Mouse (Mus musculus): ENCODE results near the gene Pank2. TPM values are rescaled to one million over a fixed set of nuclear protein-coding genes. Genes with fewer than 3 reads are reported as not detected.
"Not testable (repeated sequence)": the region's sequence is repeated elsewhere in the genome, so short reads cannot be mapped to it uniquely, and the experiment has no call there.

Gene Pank2
- total RNA-seq, 4 experiments from 2014 or later, result 43.7 to 61.7 (median 52.4) TPM

GRCm38 (mm10) chr2:131260544-131261307 lies 1.6 kb upstream of the Pank2 start:
- DNase-seq (ENCODE audit: low spot score in 2 of 2), result no peak

DNA sequence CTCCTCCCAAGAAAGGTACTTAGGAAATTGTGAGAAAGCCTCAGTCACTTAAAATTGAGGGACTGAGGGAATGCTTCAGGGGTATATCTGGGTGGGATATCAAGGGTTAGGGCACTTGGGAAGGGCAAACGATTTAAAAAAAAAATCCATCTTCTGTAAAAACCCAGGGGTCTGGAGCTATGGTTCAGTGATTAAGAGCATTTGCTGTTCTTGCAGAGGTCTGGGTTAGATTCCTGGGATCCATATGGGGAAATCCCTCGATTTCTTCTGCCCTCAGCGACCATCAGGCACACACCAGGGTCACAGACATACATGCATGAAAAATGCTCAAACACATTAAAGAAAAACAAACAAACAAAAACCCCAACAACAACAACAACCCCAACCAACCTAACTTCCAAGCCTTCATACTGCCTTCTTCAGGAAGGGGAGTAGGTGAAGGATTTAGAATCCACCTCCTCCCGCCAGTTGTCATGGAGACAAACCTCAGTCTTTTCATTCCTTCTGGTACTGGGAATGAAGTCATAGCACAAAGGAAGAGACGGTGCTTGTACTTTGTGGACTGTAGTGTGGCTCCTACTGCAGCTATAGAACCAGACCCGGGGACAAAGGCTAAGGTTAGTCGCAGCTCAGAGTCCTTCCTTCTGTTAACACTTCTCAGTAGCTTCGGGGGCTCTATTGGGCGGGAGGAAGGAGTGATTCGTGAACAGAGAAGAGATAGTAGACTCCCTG lies 648 bp upstream of the Pank2 start:
- DNase-seq (ENCODE audit: low spot score in 2 of 2), result no peak

DNA sequence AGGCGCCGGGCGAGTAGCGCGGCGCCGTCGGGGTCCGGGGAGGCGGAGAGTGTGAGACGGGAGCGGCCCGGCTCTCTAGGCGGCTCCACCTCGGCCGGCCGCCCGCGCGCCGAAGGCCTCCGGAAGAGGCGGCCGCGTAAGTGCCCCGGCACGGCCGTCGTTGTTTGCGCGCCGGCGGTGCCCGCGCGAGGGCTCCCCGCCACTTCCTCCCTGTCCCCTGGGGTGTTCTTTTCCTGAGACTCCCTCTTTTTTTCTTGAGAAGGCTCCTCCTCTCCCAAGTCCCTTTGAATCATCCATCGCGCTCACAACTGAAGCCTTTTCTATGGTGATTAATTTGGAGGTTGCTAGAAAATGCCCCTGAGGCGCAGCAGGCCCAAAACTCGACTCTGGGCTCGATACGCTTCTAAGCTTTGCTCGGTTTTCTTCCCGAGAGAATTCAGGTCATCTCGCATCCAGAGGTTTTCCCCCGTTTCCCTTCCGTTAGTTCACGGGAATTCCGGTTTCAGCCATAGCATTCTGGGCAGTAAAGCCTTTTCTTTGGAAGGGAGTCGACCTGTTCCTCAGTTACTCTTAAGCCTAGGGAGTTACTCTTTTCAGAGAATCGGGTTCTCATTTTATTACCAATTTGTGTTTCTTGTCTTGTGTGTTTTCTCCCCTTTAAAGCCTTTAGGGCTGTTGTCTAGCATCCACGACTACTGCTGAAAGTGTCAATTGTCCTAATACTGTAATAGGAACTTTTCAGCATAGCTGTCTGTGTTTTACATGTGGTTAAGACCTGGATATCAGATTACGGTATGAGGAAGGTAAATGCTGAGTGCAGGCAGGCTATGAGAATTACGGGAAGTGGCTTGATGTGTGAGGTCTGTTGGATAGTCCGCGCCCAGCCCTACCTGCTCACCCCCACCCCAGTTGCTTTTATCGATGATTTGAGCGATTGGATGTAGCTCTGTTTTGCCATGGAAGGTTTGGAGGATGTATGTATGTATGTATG lies 680 bp downstream of the Pank2 start:
- peak in 1 of 2 experiments; percentile 22 for DNase-seq (ENCODE audit: low spot score in 2 of 2)

- no peak for DNase-seq (ENCODE audit: low spot score in 2 of 2)
Observed at GRCm38 (mm10) chr2:131264027-131264426, 1.7 kb downstream of the Pank2 start.

DNA sequence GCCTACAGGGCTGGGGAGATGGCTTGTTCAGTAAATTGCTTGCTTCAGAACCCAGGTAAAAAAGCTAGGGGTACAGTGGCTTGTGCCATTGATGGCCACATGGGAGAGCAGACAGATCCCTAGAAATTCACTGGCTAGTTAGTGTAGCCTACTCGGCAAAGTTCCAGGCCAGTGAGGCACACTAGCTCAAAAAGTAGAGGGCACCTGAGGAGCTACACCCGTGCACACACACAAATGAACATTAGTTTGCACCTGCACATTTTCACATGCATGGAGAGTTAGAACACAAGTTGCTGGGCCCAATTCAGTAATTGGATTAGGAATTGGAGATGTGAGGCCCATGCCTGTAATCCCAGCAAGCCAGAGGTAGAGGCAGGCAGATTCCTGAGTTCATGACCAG lies 2.8 kb downstream of the Pank2 start:
- no peak for DNase-seq (ENCODE audit: low spot score in 2 of 2)

DNA sequence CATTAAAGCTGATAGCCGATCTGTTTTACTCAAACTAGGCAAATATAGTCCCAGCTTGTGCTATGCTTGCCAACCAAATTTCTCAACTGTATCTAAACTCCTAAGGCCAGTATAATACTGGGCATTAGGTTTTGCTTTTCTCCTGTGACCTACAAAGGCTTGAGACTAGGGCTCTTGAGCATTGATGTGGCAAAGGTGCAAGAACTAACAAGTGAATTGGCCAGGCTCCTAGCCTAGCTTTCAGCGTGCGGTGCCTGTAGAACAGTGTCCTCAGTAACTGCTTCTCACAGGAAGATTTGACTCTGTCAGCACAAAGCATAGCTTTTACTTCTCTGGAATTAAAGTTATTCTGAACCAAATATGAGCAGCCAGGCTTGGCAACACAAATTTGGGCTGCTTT lies 13.2 kb downstream of the Pank2 start:
- DNase-seq (ENCODE audit: low spot score in 2 of 2), result no peak

DNA sequence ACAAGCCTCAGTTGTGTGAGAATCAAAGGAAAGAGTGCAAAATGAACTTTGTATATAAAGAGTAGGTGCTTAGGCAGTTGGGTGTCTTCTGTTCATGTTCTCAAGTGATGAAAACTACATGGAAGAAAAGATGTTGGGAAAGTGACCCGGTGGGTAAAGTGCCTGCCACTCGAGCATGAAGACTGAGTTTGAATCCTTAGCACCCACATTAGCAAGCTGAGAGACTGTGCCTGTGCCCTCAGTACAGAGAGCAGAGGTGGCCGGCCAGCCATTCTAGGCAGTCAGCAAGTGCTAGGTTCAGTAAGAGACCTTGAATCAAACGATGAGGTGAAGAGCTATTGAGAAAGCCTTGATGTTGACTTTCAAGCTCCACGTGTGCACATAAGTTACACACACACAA lies 14.4 kb downstream of the Pank2 start:
- no peak for DNase-seq (ENCODE audit: low spot score in 2 of 2)

- no peak for DNase-seq (ENCODE audit: low spot score in 2 of 2)
Observed at GRCm38 (mm10) chr2:131281596-131281995, 19.3 kb downstream of the Pank2 start.

- DNase-seq (ENCODE audit: low spot score in 2 of 2), result no peak
Observed at GRCm38 (mm10) chr2:131286276-131286675, 24.0 kb downstream of the Pank2 start.

DNA sequence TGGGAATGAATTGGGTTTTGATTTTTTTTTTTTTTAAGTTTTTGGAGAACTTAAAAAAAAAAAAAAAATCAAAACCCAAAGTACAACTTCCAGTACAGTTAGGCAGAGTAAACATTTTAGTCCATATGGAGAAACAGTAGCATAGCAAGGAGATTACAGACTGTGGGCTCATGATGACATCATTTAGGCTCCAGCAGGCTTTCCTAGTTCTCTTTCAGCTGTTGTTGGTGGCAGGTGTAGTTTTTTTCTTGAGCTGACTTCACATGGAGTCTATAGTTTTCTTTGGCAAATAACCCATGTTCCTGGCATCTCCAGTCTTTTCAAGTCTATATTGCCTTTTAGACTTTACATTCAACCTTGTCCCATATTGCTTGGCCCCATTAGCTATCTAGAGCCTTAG lies 28.4 kb downstream of the Pank2 start:
- no peak for DNase-seq (ENCODE audit: low spot score in 2 of 2)

GRCm38 (mm10) chr2:131296746-131297261 lies 34.5 kb downstream of the Pank2 start:
- DNase-seq (ENCODE audit: low spot score in 2 of 2), result peak; percentile 36 to 42

DNA sequence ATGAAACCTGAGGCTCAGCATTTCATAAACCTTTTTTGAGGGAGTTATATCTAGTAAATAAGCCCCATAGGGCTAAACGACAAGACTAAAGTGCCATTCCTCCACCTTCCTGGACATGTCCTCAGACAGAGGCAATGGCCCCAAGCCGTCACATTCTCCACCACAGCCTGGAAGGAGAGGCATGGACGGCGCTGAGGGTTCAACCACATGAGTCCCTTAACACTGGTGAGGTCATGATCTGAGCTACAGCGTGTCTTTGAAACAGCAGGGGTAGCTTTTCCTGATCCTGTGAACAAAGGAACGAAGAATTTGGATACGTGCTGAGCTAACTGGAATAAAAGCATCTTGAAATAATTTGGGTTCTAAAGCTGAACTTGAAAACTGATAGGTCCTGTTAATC lies 36.4 kb downstream of the Pank2 start:
- DNase-seq (ENCODE audit: low spot score in 2 of 2), result not testable (repeated sequence)

- DNase-seq (ENCODE audit: low spot score in 2 of 2), result no peak
Observed at GRCm38 (mm10) chr2:131300485-131300884, 38.2 kb downstream of the Pank2 start.

DNA sequence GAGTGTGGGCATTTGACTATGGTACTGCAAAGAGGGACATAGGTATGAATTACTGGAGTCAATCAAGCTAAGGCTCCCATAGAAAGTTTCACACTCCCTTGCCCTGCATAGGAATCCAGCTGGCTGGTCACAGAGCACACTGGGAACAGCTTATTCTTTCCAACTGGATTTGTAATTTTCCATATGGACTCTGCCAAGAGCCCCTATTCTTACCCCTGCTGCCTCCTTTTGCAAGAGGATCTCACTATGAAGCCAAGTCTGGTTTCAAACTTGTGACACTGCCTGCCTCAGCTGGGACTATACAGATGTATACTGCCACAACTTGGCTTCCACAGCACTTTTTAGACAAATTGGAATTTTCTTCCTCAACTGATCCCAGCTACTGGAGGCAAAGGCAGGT lies 39.3 kb downstream of the Pank2 start:
- DNase-seq (ENCODE audit: low spot score in 2 of 2), result no peak

DNA sequence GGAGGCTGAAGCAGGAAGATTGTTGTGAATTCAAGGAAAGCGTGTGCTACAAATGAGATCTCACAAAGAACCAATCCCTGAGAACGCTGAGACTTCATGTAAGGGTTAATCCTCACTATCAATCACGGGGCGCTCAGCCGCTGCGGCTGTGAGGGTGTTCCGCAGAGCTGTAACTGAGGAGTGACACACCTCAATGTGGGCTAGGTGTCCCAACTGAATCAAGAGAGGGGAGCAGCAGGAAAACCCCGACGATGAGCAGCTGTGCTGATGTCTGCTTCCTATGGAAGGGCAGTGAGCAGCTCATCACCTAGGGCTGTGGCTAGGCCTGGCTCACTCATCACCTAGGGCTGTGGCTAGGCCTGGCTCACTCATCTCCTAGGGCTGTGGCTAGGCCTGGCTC lies 42.2 kb downstream of the Pank2 start:
- no peak for DNase-seq (ENCODE audit: low spot score in 2 of 2)

DNA sequence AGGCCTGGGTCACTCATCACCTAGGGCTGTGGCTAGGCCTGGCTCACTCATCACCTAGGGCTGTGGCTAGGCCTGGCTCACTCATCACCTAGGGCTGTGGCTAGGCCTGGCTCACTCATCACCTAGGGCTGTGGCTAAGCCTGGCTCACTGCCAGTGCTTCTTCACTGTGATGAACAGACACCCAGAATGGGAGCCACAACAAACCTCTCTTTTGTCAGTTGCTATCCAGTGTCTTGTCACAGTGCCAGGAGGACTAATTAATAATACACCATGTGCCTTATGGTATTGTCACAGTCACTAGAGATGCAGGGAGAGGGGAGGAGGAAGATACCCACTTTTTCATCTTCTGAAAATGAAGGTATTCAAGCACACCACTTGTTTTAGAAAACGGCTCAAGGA lies 42.9 kb downstream of the Pank2 start:
- peak in 1 of 2 experiments; percentile 38 for DNase-seq (ENCODE audit: low spot score in 2 of 2)

DNA sequence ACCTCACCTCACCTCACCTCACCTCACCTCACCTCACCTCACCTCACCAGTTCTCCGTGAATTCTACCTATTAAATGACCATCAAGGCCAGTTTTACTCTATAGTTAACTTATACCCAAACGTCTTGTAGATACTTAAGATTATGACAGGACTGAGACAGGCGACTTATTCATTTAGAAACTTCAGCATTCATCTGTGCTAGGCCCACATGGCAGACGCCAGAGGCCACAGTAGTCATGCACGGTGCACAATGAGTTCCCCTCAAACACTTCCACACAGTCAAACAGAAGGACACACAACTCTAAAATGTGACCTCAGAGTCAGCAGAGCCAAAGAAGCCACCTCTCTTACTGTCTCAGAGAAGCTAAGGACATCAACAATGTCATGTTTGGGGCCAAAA lies 45.1 kb downstream of the Pank2 start:
- DNase-seq (ENCODE audit: low spot score in 2 of 2), result no peak

DNA sequence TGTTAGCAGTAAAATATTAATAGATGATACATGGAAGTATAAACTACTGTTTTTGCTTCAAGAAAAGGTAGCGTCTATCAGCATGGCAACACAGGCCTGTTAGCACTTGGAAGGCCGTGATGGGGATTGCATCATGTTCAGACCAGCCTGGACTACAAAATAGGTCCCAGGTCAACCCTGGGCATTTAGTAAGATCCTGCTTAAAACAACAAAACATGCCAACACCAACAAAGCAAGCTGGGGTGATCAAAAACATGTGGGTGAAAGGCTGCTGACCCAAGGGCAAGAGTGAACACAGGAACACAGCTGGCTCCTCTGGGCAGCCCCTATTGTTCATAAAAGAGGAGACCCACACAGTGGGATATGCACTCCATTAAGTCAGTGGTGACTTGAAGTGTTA lies 45.5 kb downstream of the Pank2 start:
- no peak for DNase-seq (ENCODE audit: low spot score in 2 of 2)

GRCm38 (mm10) chr2:131309296-131309695 lies 47.0 kb downstream of the Pank2 start:
- no peak for DNase-seq (ENCODE audit: low spot score in 2 of 2)

DNA sequence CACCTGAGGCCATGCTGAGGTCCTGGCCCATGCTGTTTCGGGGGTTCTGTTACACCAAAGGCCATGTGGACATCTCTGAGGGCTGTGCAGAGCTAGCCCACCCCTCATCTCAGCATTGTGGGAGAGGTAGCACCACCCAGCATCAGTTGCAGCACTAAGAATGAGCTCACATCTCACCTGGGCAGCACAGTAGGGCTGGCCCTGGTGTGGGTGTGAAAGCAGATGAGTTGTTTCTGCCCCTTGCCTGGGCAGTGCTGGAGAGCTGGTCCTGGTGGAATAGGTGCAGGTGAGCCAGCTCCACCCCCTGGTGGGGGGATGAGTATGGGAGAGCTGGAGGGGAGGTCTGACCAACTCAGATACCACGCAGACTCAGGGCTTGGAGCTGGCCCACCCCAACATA lies 53.9 kb downstream of the Pank2 start:
- no peak for DNase-seq (ENCODE audit: low spot score in 2 of 2)

DNA sequence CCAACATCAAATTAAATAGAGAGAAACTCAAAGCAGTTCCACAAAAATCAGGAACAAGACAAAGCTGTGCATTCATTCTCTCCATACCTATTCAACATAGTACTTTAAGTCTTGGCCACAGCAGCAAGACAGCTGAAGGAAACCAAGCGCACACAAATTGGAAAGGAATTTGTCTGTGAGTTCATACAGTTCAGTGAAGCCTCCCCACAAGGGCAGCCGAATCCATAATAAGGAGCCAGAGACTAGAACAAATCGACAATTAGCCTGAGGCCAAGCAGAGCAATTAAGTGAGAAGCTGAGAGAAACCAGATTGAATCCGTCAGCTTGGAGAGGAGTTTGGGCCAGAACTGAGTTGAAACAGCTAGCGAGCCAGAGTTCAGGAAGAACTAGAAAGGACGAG lies 57.1 kb downstream of the Pank2 start:
- no peak for DNase-seq (ENCODE audit: low spot score in 2 of 2)

All from layer of hippocampus, adult 8-10 months (tissue).